Mouse (Mus musculus): ENCODE measurements around the gene Nek3.

Gene Nek3

DNA sequence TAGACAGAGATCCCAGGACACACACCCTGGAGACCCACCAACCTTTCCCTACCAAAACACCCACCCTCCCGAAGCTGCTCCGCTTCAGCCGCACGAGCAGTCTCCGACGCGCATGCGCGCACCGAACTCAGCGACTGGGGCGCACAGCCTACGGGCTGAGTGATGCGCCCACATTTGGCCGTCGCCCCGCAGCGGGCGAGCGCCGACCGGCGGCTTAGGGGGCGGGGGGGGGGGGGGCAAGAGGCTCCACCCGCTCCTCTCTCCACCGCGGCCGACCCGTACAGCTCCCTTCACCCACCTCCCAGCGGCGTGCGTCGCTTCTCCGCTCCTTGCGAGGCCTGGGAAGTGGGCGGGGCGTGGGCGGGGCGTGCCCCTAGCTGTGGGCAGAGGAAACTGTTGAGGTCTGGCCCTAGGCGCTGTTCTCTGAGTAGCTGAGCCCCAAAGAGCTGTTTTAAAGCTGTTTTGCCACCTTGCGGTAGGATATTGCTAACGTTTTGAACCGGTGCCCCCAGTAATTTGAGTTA lies at the start of gene Nek3:
Gene Nek3 (minus strand): TSS at position 356 of the 524 bp plus-strand sequence.
- DNase-seq, result peak; percentile 88 to 93

DNA sequence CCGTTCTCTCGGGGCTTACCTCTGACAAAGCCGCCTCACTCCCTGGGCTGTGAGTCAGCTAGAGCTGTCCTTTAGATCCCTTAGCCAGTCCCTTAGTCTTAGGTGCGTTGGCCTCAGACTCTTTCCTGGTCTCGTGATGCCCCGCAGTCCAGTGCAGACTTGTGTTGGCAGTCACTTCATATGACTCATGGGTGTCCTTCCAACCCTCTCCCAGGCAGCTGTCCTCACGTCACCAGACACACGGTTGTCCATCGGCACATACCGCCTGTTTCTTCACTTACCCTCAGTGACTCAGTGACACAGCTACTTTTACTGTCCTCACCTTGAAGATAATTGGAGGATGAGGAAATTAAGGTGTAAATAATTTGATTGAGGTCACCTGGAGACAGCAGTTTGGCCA lies 48.6 kb upstream of the Nek3 start:
- DNase-seq, result no peak

DNA sequence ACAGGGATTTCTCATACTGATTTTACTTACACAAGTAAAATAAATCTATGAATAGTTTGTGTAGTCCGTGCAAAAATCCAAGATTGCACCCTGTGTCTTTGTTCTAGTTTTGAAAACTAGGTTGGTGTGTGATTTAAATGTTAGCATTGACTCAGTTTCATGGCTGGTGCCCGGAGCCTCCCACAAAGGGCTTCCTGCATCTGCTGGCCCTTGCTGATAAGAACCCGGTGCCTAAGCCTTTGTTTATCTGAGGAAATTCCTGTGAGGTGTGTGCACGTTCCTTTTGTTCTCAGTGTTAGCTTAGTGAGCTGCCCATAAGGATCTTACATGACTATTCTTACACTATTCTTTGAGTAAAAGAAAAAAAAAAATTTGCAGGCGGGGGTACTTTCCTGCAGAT lies 42.8 kb upstream of the Nek3 start:
- peak in 1 of 2 experiments; percentile 18 for DNase-seq

DNA sequence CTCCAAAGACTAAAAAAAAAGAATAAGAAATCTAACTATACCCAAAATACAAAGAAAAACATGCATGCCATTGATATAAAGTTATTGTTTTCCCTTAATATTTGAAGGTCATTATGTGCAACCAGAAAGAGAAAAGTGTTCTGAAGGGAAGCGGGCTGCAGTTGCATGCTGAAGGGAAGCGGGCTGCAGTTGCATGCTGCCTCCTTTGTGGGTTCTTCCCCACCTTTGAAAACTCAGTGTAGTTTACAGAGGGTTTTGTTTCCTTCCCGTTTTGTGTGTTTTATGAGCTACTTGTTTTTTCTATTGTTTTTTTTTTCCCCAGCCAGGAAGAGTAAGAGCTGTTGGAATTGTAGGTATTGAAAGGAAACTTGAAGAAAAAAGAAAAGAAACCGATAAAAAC lies 41.3 kb upstream of the Nek3 start:
- no peak for DNase-seq

DNA sequence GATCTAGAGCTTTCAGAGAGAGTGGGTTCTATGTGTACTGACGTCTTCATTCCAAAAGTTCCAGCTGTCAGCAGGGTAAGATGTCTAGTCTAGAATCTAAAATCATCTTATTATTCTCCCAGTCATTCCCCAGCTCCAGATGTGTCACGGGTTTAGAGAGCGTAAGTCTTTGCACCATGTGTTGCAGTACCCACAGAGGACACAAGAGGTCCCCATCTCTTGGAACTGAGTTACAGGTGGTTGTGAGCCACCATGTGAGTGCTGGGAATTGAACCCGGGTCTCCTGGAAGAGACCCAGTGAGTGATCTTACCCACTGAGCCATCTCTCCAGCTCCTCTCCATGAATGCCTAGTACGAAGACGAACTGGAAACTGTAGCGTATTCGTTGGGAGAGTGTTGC lies 33.2 kb upstream of the Nek3 start:
- no peak for DNase-seq

DNA sequence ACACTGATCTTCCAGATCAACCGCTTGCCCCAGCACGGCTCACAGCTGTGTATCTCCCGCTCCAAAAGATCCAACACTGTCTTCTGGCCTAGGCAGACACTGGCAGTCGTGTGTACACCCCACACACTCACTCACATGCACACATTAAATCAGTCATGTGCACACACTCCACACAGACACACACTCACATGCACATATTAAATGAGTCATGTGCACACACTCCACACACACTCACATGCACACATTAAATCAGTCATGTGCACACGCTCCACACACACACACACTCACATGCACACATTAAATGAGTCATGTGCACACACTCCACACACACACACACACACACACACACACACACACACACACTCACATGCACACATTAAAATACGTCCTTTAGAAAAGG lies 31.7 kb upstream of the Nek3 start:
- DNase-seq, result no peak

DNA sequence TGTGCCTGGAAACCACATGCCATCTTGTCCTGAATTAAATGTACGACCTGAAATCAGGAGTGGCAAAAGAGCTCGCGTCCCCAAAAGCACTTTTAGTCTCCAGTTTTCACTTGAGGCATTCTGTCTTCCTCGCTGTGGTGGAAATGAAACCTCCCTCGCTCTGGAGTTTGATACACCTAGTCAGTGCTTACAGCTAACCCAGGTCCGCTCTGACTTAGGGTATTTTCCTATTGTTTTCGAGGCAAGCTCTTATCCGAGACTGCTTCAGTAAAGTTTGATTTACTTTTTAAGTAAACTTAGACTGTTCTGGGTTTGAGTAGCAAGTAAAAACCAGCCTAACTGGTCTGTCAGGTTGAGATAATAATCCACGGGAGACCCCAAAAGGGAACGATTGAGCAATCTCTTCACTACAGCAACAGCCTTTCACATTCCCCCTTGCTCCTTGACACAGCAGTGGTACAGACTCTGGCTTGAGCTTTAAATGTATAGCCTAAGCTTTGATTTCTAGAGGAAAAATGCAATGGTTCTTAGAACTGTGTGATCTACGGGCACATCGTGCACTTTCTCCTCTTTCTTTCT lies 27.3 kb upstream of the Nek3 start:
- DNase-seq, result no peak

GRCm38 (mm10) chr8:22192660-22193431 lies 26.6 kb upstream of the Nek3 start, which contains the start of gene Vps36:
TSS of gene Vps36 (plus strand) at chr8:22192809.
- DNase-seq, result peak; percentile 91 to 95

DNA sequence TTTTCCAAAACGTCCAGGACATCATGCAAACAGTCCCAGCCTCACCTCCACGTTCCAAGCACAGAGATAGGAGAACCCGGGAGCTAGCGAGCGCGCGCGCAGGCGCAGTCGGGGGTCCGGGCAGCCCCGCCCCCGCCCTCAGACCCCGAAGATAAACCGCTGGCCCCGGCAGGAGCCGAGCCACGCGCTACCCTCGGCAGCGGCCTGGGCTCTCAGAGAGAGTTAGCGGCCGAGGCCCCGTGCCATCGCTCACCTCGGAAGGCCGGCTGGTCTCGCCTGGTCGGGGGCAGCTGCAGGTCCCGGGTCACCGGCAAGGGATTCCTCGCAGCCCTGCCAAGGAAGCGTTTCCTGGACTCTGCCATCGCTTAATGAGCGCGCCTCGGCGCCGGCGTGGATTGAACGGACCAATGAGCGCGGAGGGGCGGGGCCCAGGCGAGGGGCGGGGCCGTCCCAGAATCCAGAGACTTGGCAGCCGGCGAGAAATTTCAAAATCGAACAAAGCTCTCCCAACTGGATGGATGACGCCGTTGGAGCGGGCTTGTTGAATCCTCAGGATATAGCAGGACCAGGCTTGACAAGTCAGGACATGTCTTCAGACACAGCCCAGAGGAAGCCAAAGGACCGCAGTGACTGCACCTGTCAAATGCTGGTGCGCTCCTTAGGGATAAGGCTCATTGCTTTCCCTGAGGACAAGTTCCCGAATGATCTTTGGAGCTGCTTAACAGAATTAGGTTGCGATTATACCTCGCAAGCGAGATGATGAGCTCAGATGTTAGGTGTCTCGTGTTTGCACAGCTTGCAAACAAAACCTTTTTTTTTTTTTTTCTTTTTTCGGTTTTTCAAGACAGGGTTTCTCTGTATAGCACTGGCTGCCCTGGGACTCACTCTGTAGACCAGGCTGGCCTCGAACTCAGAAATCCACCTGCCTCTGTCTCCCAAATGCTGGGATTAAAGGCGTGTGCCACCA lies 19.5 kb upstream of the Nek3 start, which contains the start of gene Ckap2:
Gene Ckap2 (minus strand): TSS at position 389 of the 967 bp plus-strand sequence.
- peak; percentile 96 to 97 for DNase-seq

DNA sequence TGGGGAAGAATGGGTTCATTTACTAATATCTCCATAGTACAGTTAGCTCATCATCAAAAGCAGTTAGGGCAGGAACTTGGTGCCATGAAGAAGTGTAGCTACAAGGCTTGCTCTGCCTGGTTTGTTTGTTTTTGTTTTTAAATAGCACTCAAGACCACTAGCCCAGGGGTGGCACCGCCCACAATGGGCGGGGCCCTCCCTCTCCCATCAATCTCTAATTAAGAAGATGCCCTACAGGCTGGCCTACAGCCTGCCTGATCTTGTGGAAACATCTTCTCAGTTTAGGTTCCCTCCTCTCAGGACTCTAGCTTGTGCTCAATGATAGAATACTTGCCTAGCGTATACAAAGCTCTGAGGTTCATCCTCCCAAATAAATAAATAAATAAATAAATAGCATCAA lies 18.6 kb upstream of the Nek3 start:
- peak; percentile 34 to 49 for DNase-seq

GRCm38 (mm10) chr8:22175966-22176365 lies 9.7 kb upstream of the Nek3 start:
- DNase-seq, result no peak

DNA sequence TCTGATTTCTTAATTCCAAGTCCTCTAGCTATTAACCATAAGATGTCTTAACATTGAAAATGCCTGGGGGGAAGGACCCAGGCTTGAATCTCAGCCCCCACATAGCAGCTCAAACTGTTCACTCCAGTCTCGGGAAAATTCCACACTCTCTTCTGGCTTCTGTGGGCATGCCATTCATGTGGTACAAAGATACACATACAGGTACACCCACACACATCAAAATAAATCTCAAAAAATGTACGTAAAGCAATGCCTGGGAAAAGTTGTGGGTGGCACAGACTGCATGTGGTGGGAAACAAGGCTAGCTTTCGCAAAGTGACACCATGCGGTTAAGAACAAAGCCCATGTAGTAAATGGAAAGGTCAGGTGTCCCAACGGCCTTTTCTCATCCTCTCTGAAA lies 2.9 kb upstream of the Nek3 start:
- no peak for DNase-seq

GRCm38 (mm10) chr8:22165251-22166079 lies 770 bp downstream of the Nek3 start:
- no peak for DNase-seq

GRCm38 (mm10) chr8:22164431-22164830 lies 1.8 kb downstream of the Nek3 start:
- no peak for DNase-seq

- no peak for DNase-seq
Observed at GRCm38 (mm10) chr8:22162206-22162605, 4.0 kb downstream of the Nek3 start.

GRCm38 (mm10) chr8:22150345-22150663 lies 15.9 kb downstream of the Nek3 start:
- DNase-seq, result peak; percentile 21 to 34

DNA sequence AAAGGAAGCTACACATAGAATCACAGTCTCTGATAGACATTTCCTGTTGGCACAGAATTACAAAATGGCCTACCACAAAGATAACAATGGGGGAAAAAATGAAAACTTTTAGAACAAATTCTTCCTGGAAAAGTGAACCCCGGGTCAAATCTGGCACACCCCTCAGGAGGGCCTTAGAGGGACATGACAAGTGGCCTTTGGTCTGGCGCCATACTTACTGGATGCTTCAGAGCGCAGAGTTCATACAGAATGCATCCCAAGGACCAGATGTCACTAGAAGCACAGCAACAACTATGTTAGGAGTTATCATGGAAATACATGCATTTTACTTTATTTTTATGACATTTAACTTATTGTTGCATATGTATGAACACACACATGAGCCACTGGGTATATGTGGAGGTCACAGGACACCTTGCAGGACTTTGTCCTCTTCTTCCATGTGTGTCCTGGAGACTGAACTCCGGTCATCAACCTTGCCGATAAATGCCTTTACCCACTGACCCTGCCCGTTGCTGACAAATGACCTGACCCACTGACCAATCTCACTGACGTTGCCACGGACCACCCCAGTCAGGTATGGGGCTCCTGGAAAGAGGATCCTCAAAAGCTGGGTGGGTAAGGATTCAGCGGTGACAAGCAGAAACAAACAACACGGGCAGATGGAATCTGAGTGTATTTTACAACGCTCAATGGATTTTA lies 16.4 kb downstream of the Nek3 start:
- DNase-seq, result no peak

- DNase-seq, result no peak
Observed at GRCm38 (mm10) chr8:22148367-22148740, 17.9 kb downstream of the Nek3 start.

GRCm38 (mm10) chr8:22147706-22148366 lies 18.4 kb downstream of the Nek3 start:
- peak in 1 of 2 experiments; percentile 30 for DNase-seq

GRCm38 (mm10) chr8:22145831-22146230 lies 20.4 kb downstream of the Nek3 start:
- no peak for DNase-seq
